Mouse (Mus musculus): ENCODE measurements at regions not wholly inside any gene's neighbourhood (a gene's known extent, or its start where the extent isn't known, plus 50 kb on each side); places are given as distances from the start of the nearest gene placed in this dataset.

GRCm38 (mm10) chr9:89858005-89858404, 51.7 kb upstream of the Rasgrf1 start:
- Histone ChIP-seq H3K4me3 (no peak overlapping the region), H3K4me1 (no peaks in the 10 kb centered on the region), H3K27me3 (no peaks in the 10 kb centered on the region), H3K9ac (no peak overlapping the region), H3K9me3 (no peaks in the 10 kb centered on the region), H3K27ac (no peak overlapping the region), H3K36me3 (no peaks in the 10 kb centered on the region), H3K4me2 (replicated peaks) (no peak overlapping the region)
- ATAC-seq (ENCODE audit: insufficient number of reproducible peaks, insufficient read depth, low FRiP score, low TSS enrichment) = no peak

DNA sequence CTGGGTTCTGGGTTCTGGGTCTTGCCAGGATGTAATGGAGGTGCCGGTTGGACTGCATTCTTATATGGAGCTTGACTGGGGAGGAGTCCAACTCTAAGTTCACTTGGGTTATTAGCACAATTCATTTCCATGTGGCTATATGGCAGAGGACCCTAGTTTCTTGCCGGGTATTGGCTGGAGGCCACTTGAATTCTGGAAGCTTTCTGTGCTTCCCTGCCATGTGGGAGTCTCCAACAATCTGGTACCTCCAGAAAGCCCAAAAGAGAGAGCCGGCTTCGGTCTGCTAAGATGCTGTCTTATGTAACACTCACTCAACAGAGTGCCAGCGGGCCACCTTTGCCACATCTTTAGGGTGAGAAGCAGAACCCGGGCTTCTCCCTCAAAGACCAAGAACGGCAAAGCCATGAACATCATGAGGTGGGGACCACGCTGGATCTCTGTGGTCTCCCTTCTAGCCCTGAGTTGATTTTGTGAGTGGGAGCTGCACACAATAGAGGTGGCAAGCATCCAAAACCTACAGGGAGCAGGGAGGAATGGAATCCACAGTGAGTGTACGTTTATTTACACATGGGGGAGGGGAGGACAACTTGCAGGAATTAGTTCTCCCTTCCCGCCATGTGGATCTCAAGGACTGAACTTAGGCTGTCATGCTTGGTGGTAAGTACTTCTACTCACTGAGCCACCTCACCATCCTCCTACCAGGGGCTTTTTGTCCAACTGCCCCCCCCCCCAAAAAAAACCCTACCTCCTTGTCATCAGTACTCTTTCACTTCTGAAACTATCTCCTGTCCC, 59.0 kb upstream of the Rasgrf1 start:
- Histone ChIP-seq H3K4me1 (no peaks in the 10 kb centered on the region), H3K27me3 (no peaks in the 10 kb centered on the region), H3K27ac (no peak overlapping the region), H3K4me3 (no peak overlapping the region), H3K36me3 (no peaks in the 10 kb centered on the region), H3K9ac (no peak overlapping the region), H3K4me2 (replicated peaks) (no peak overlapping the region), H3K9me3 (no peaks in the 10 kb centered on the region)
- ATAC-seq (ENCODE audit: insufficient number of reproducible peaks, insufficient read depth, low FRiP score, low TSS enrichment) = no peak
- WGBS = 90% methylated on average over 10 of the region's 10 CpGs

- Histone ChIP-seq H3K27ac (no peak overlapping the region), H3K4me1 (no peaks in the 10 kb centered on the region), H3K4me3 (no peak overlapping the region), H3K36me3 (no peaks in the 10 kb centered on the region), H3K4me2 (replicated peaks) (no peak overlapping the region), H3K9ac (no peak overlapping the region), H3K27me3 (no peaks in the 10 kb centered on the region), H3K9me3 (no peaks in the 10 kb centered on the region)
- ATAC-seq (ENCODE audit: insufficient number of reproducible peaks, insufficient read depth, low FRiP score, low TSS enrichment) = no peak
- WGBS = 84% methylated on average over 3 of the region's 3 CpGs
These were observed 59.8 kb upstream of the Rasgrf1 start for GRCm38 (mm10) chr9:89849947-89850346.

DNA sequence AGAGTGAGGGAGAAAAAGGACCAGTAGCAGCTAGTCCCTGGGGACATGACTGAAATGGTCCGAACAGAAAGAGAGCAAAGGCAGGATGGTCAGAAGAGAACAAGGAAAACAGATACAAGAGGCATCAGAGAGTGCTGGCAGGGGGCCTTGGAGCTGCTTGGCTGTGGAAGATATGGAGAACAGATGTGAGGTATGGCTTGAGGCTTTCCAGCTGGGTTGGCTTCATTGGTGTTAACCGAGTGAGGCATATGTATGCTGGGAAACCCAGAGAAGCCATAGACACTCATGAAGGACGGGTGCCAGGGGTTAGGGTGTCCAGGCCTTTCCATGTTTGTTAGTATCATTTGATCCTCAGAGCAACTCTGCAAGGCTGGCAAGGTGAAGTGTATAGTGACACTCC, 61.1 kb upstream of the Rasgrf1 start:
- 68% methylated on average over 3 of the region's 3 CpGs for WGBS
- Histone ChIP-seq H3K4me3 (no peak overlapping the region), H3K4me2 (replicated peaks) (no peak overlapping the region), H3K4me1 (no peaks in the 10 kb centered on the region), H3K27me3 (no peaks in the 10 kb centered on the region), H3K27ac (no peak overlapping the region), H3K9ac (no peak overlapping the region), H3K9me3 (no peaks in the 10 kb centered on the region), H3K36me3 (no peaks in the 10 kb centered on the region)
- no peak for ATAC-seq (ENCODE audit: insufficient number of reproducible peaks, insufficient read depth, low FRiP score, low TSS enrichment)

GRCm38 (mm10) chr9:89846973-89847372, 62.7 kb upstream of the Rasgrf1 start:
- Histone ChIP-seq H3K4me2 (replicated peaks) (no peak overlapping the region), H3K27me3 (no peaks in the 10 kb centered on the region), H3K9ac (no peak overlapping the region), H3K27ac (no peak overlapping the region), H3K4me1 (no peaks in the 10 kb centered on the region), H3K4me3 (no peak overlapping the region), H3K9me3 (no peaks in the 10 kb centered on the region), H3K36me3 (no peaks in the 10 kb centered on the region)
- no peak for ATAC-seq (ENCODE audit: insufficient number of reproducible peaks, insufficient read depth, low FRiP score, low TSS enrichment)

GRCm38 (mm10) chr9:89842776-89843089, 67.0 kb upstream of the Rasgrf1 start:
- no peak for ATAC-seq (ENCODE audit: insufficient number of reproducible peaks, insufficient read depth, low FRiP score, low TSS enrichment)
- Histone ChIP-seq H3K27me3 (no peaks in the 10 kb centered on the region), H3K9me3 (no peaks in the 10 kb centered on the region), H3K36me3 (no peaks in the 10 kb centered on the region), H3K4me1 (no peaks in the 10 kb centered on the region), H3K4me2 (replicated peaks) (no peak overlapping the region), H3K27ac (no peak overlapping the region), H3K4me3 (no peak overlapping the region), H3K9ac (no peak overlapping the region)
- WGBS = 90% methylated on average over 8 of the region's 8 CpGs

DNA sequence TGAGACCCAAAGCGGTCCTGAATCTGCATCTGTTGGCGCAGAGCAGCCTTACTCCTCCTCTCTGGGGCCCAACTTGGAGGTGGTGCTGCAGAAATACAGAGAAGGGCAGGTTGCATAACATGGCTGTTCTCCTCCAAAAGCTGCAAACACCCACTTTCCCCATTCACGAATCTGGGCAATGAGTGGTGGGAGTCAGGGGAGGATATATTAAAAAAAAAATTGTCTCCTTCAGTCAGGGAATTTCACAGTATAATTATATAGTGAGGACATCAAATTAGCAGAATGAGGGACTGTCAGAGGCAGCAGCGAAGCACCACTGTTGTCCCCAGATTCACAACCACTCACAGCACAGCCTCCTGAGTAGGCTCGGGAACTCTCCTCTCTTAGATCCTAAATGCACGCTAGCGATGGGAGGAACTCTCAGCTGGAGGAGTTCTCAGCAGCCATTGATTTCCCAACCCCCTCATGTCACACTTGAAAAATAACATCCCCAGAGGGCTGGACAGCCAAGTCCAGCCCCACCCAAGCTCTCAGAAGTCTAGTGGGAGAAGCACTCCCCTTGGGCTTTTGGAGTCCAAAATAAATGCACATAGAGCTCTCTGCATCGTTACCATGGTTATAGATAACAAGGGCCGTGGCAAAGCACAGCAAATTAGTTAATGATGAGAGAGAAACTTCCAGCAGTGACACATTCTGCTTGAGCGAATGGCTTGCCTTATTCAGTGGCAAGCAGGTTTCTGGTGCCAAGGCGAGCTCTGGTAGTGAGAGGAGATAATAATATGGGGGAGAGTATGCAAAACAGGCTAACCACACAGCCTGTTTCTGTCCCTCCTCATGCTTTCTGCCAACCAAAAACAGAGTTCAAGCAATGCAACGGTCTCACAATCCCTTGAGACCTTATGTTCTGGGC, 67.6 kb upstream of the Rasgrf1 start:
- 67% methylated on average over 12 of the region's 12 CpGs for WGBS
- Histone ChIP-seq H3K4me3 (no peak overlapping the region), H3K36me3 (no peaks in the 10 kb centered on the region), H3K27me3 (no peaks in the 10 kb centered on the region), H3K27ac (no peak overlapping the region), H3K4me1 (no peaks in the 10 kb centered on the region), H3K4me2 (replicated peaks) (no peak overlapping the region), H3K9ac (no peak overlapping the region), H3K9me3 (no peaks in the 10 kb centered on the region)
- ATAC-seq (ENCODE audit: insufficient number of reproducible peaks, insufficient read depth, low FRiP score, low TSS enrichment) = no peak

DNA sequence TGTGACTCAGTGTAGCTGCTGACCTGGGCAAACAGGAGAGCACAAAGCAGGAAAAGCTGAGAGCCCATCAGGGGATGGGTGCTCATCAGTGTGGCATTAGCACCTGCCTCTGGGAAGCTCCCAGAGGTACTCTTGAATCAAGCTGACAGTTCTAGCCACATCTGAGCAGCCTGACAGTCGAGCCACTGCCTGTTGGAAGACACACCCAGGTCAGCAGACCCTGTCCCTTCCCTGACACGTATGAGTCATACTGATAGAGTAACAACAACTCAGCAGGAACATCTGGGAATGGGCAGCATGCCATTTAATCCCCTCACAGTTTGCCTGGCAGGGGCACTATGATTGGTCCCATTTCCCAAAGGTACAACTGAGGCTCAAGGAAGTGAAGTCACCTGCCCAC, 68.3 kb upstream of the Rasgrf1 start:
- Histone ChIP-seq H3K4me3 (no peak overlapping the region), H3K9ac (no peak overlapping the region), H3K4me1 (no peaks in the 10 kb centered on the region), H3K4me2 (replicated peaks) (no peak overlapping the region), H3K27ac (no peak overlapping the region), H3K9me3 (no peaks in the 10 kb centered on the region), H3K27me3 (no peaks in the 10 kb centered on the region), H3K36me3 (no peaks in the 10 kb centered on the region)
- WGBS = 46% methylated on average over 2 of the region's 2 CpGs
- ATAC-seq (ENCODE audit: insufficient number of reproducible peaks, insufficient read depth, low FRiP score, low TSS enrichment) = no peak

- Histone ChIP-seq H3K4me3 (no peak overlapping the region), H3K27ac (no peak overlapping the region), H3K27me3 (no peaks in the 10 kb centered on the region), H3K36me3 (no peaks in the 10 kb centered on the region), H3K4me1 (no peaks in the 10 kb centered on the region), H3K4me2 (replicated peaks) (no peak overlapping the region), H3K9me3 (no peaks in the 10 kb centered on the region), H3K9ac (no peak overlapping the region)
- no peak for ATAC-seq (ENCODE audit: insufficient number of reproducible peaks, insufficient read depth, low FRiP score, low TSS enrichment)
- 77% methylated on average over 7 of the region's 7 CpGs for WGBS
These were observed 73.1 kb upstream of the Rasgrf1 start for GRCm38 (mm10) chr9:89836454-89837245.

GRCm38 (mm10) chr9:89833596-89833995, 76.1 kb upstream of the Rasgrf1 start:
- Histone ChIP-seq H3K27ac (no peak overlapping the region), H3K4me2 (replicated peaks) (no peak overlapping the region), H3K9ac (no peak overlapping the region), H3K36me3 (no peaks in the 10 kb centered on the region), H3K4me1 (no peaks in the 10 kb centered on the region), H3K27me3 (no peaks in the 10 kb centered on the region), H3K9me3 (no peaks in the 10 kb centered on the region), H3K4me3 (no peak overlapping the region)
- WGBS = 89% methylated on average over 9 of the region's 9 CpGs
- no peak for ATAC-seq (ENCODE audit: insufficient number of reproducible peaks, insufficient read depth, low FRiP score, low TSS enrichment)

DNA sequence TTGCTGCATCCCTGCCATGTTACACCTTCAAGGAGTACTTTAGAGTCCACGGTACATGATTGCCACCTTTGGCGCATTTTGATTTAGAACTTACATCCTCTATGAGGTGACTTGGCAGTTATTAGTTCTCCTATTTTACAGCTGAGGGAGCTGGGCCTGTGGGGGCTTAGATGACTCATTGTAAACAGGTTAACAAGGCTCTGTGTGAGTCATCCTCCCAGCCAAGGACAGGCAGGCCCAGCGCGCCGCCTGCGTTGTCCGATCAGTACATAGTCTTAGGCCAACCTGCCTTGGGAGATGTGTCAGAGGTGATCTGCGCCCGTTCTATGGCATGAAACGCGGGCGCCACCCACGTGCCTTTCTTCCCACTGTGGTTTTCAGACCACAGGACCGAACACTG, 77.9 kb upstream of the Rasgrf1 start:
- Histone ChIP-seq H3K27ac (no peak overlapping the region), H3K27me3 (no peaks in the 10 kb centered on the region), H3K9ac (no peak overlapping the region), H3K4me2 (replicated peaks) (no peak overlapping the region), H3K9me3 (no peaks in the 10 kb centered on the region), H3K36me3 (no peaks in the 10 kb centered on the region), H3K4me1 (no peaks in the 10 kb centered on the region), H3K4me3 (no peak overlapping the region)
- WGBS = 89% methylated on average over 14 of the region's 14 CpGs
- ATAC-seq (ENCODE audit: insufficient number of reproducible peaks, insufficient read depth, low FRiP score, low TSS enrichment) = no peak

DNA sequence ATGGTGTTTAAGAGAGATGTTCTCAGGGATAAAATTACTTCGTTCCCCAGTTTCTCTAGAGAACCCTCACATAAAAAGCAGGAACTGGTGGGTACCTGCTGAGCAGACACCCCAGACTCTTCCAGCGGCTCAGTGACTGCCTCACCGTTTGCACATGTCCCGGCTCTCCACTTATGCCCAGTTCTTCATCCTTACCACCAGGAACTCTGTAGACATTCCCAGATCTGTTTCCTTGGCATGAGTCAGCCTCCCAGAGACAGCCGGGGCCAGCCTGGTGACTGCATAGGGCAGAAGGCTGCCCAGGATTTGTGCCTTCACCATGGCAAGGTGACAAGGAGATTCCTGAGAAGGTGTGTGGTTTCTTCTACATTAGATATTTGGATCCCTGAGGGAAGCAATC, 81.6 kb upstream of the Rasgrf1 start:
- Histone ChIP-seq H3K9ac (no peak overlapping the region), H3K4me1 (no peaks in the 10 kb centered on the region), H3K36me3 (no peaks in the 10 kb centered on the region), H3K27ac (no peak overlapping the region), H3K9me3 (no peaks in the 10 kb centered on the region), H3K27me3 (no peaks in the 10 kb centered on the region), H3K4me2 (replicated peaks) (no peak overlapping the region), H3K4me3 (no peak overlapping the region)
- 82% methylated on average over 5 of the region's 5 CpGs for WGBS
- no peak for ATAC-seq (ENCODE audit: insufficient number of reproducible peaks, insufficient read depth, low FRiP score, low TSS enrichment)

All from embryonic facial prominence, embryonic 12.5 days (tissue).